Mouse (Mus musculus): ENCODE measurements around the gene Fkrp.

The Fkrp gene

DNA sequence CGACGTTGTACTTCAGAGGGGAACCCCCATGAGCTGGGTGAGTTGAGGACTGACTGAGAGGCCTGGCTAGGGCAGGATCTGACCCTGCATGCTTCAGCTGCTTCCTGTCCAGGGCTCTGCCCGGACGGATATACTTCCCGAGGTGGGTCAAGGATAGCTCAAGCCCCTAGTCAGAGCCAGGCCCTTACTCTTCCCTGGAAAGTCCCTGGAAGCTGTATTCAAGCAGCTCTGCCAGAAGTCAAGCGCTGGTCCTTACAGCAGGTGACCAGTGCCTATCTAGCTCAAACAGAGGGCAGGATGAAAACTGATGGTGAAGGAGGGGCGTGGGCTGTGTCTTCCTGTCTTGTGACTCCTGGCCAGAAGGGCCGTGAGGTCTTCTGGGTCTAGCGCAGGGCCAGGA is 13.9 kb upstream of the Fkrp start:
- DNase-seq (ENCODE audit: low read depth, low spot score) = no peak

DNA sequence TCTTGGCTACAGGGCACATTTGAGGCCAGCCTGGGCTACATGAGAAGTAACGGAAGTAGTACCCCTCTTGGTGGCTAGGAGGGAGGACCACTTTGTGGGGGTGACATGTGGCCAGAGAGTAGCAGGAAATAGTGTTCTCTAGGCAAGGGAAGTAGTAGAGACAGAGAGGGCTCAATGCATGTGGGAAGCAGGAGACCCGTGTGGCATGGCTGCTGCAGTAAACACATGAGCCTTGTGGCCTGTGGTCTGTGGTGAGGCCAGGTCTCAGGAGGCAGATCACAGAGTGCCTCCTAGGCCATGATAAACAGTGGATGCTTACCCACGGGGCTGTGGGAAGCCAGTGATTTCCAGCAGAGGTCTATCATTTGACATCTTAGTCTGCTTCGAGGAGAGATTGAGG is 10.7 kb upstream of the Fkrp start:
- no peak for DNase-seq (ENCODE audit: low read depth, low spot score)

GRCm38 (mm10) chr7:16826571-16826970 is 10.0 kb upstream of the Fkrp start:
- no peak for DNase-seq (ENCODE audit: low read depth, low spot score)

- DNase-seq (ENCODE audit: low read depth, low spot score) = no peak
Measured at GRCm38 (mm10) chr7:16825785-16826184, 9.3 kb upstream of the Fkrp start.

DNA sequence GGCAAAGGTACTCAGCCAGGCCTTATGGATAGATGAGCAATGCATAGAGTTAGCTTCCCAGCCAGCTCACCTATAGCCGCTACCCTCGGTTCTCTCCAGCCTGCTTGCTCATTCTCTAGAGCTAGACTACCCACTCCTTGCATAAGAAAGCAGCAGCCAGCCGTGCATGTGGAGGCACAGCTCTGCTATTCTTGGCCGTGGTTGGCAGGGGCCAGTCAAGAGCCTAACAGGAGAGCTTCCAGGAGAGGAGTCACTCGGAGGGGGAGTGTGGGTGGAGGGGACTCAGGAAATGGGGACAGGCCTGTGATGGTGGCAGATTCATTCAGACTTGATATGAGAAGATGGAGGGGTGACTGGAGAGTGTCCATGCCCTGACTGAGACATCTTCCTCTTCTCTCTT is 7.2 kb upstream of the Fkrp start:
- no peak for DNase-seq (ENCODE audit: low read depth, low spot score)

- DNase-seq (ENCODE audit: low read depth, low spot score) = no peak
Measured at GRCm38 (mm10) chr7:16821669-16822101, 5.2 kb upstream of the Fkrp start.

GRCm38 (mm10) chr7:16821091-16821490 is 4.6 kb upstream of the Fkrp start:
- DNase-seq (ENCODE audit: low read depth, low spot score) = no peak

GRCm38 (mm10) chr7:16820271-16820763 is 3.8 kb upstream of the Fkrp start:
- no peak for DNase-seq (ENCODE audit: low read depth, low spot score)

- no peak for DNase-seq (ENCODE audit: low read depth, low spot score)
Measured at GRCm38 (mm10) chr7:16819794-16820193, 3.3 kb upstream of the Fkrp start.

GRCm38 (mm10) chr7:16817693-16818092 is 1.2 kb upstream of the Fkrp start:
- DNase-seq (ENCODE audit: low read depth, low spot score) = no peak

DNA sequence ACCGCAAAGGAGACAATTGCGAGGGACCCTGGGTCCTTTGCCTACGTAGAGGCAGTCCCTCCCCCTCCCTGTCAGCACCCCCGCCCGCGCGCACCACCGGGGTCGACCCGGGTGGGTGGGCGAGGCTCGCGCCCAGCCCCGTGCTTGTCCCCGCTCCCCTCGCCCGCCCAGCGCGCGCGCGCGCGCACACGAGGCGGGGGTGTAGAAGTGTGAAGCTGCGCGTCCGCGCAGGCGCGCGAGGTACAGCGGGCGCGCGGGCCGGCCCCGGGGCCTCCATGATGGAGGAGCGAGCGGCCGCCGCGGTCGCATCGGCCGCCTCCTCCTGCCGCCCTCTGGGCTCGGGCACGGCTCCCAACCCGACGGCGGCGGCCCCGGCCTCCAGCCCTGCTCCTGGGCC is 456 bp downstream of the Fkrp start:
- peak; percentile 79 for DNase-seq (ENCODE audit: low read depth, low spot score)

- peak; percentile 65 for DNase-seq (ENCODE audit: low read depth, low spot score)
Measured at GRCm38 (mm10) chr7:16815351-16815941, 1.1 kb downstream of the Fkrp start, which contains the start of gene Strn4. TSS of gene Strn4 (plus strand) at chr7:16815889.

DNA sequence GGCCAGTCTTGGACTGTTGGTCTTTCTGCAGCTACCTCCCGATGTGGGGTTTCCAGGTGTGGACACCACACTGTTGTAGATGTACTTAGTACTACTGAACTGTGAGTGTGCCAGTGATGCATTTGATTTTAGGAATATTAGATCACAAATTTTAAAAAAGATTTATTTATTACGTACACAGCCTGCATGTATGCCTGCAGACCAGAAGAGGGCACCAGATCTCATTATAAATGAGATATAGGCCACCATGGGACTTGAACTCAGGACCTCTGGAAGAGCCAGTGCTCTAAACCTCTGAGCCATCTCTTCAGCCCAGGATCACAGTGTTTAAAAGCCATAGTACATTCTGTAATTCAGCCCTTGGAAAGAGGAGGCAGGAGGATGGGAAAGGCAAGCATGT is 4.0 kb downstream of the Fkrp start:
- no peak for DNase-seq (ENCODE audit: low read depth, low spot score)

- DNase-seq (ENCODE audit: low read depth, low spot score) = no peak
Measured at GRCm38 (mm10) chr7:16811649-16812070, 4.9 kb downstream of the Fkrp start.

GRCm38 (mm10) chr7:16810920-16811648 is 5.4 kb downstream of the Fkrp start:
- peak; percentile 32 for DNase-seq (ENCODE audit: low read depth, low spot score)

DNA sequence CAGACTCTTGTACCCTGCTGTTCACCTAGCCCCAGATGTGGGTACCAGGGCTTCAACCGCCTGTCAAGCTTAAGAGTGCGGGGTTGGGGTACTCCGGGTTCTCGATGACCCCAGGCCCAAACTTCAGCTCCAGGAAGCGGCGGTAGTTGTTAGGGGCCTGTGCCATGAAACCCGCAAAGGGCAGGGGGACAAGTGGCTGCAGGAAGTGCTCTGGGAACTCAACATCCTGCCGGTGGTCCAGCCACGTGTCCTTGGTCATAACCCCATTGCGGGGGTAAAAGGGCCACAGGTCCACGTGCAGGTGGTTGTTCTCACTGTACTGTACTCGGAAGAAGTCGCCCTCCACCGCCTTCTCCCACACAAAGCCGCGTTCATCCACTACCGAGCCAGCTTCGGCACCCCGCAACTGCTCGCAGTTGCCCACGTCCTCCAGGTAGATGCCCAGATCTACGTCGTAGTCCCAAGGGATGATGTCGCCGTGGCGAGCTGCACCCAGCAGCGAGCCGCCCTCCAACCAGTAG is 6.1 kb downstream of the Fkrp start:
- no peak for DNase-seq (ENCODE audit: low read depth, low spot score)

DNA sequence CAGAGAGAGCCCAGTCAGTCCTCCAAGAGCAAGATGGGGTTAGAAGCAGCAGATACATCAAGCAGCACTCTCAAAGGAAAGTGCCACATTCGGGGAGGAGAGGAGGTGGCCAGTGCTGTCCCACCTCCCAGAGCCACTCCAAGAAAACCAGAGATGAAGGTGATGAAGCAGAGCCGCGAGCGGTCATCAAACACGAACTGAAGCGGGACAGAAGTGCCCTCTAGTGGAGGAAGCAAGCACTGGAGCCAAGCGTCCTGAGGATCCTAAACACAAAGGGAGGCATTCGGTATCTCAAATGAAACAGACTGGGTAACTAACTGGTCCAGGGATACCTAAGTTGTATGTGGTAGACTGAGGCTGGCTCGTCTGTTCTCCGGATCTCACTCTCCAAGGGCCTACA is 6.8 kb downstream of the Fkrp start:
- DNase-seq (ENCODE audit: low read depth, low spot score) = peak; percentile 63

- DNase-seq (ENCODE audit: low read depth, low spot score) = no peak
Measured at GRCm38 (mm10) chr7:16808647-16809046, 7.9 kb downstream of the Fkrp start.

- DNase-seq (ENCODE audit: low read depth, low spot score) = no peak
Measured at GRCm38 (mm10) chr7:16807936-16808335, 8.6 kb downstream of the Fkrp start.

- DNase-seq (ENCODE audit: low read depth, low spot score) = no peak
Measured at GRCm38 (mm10) chr7:16804409-16805028, 12.0 kb downstream of the Fkrp start.

- no peak for DNase-seq (ENCODE audit: low read depth, low spot score)
Measured at GRCm38 (mm10) chr7:16794886-16795285, 21.6 kb downstream of the Fkrp start.

DNA sequence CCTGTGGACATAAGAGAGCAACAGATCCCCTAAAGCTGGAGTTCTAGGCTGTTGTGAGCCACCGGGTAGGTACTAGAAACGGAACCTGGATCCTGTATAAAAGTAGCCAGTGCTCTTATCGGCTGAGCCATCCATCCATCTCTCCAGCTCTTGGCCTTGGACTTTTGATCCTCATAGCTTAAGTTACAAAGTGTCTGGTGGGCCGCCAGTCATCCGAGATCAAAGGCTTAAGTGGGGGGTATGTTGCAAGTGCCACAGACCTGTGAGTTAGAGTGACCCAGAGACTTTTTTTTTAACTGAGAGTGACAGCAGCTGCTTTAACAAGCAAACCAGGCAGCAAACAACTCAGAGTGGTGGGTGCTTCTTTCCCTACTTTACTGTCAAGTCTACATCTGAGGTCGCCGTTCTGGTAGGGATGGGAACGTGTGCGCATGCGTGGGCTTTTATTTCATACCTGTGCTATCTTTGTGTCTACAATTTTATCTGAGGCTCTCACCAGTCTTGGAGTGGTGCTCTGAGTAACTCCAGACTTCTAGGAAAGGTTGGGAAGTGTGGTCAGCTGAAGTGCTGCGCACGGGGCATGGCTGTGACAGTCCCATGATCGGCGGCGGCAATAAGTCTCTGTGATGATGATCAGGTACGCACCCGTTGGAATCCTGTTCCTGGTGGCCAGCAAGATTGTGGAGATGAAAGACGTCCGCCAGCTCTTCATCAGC is 23.4 kb downstream of the Fkrp start:
- no peak for DNase-seq (ENCODE audit: low read depth, low spot score)

Data from embryo, embryonic 11.5 days (tissue).